Mouse (Mus musculus): ENCODE data around the gene Anxa10.

The Anxa10 gene

GRCm38 (mm10) chr8:62123098-62123497 is at the start of gene Anxa10:
Gene Anxa10, minus strand, starts transcription at chr8:62123150.
- no peak for DNase-seq (ENCODE audit: low read depth in 2 of 2, low spot score in 2 of 2)

- no peak for DNase-seq (ENCODE audit: low read depth in 2 of 2, low spot score in 2 of 2)
Observed at GRCm38 (mm10) chr8:62132662-62133366, 9.9 kb upstream of the Anxa10 start.

- DNase-seq (ENCODE audit: low read depth in 2 of 2, low spot score in 2 of 2), result no peak
Observed at GRCm38 (mm10) chr8:62097213-62097612, 25.7 kb downstream of the Anxa10 start.

- DNase-seq (ENCODE audit: low read depth in 2 of 2, low spot score in 2 of 2), result no peak
Observed at GRCm38 (mm10) chr8:62081804-62082203, 41.1 kb downstream of the Anxa10 start.

GRCm38 (mm10) chr8:62080195-62080802 is 42.7 kb downstream of the Anxa10 start:
- no peak for DNase-seq (ENCODE audit: low read depth in 2 of 2, low spot score in 2 of 2)

- DNase-seq (ENCODE audit: low read depth in 2 of 2, low spot score in 2 of 2), result no peak
Observed at GRCm38 (mm10) chr8:62068305-62068704, 54.6 kb downstream of the Anxa10 start.

- no peak for DNase-seq (ENCODE audit: low read depth in 2 of 2, low spot score in 2 of 2)
Observed at GRCm38 (mm10) chr8:62060357-62060756, 62.6 kb downstream of the Anxa10 start.

GRCm38 (mm10) chr8:62046809-62047208 is 76.1 kb downstream of the Anxa10 start:
- DNase-seq (ENCODE audit: low read depth in 2 of 2, low spot score in 2 of 2), result no peak

GRCm38 (mm10) chr8:62034351-62034750 is 88.6 kb downstream of the Anxa10 start:
- no peak for DNase-seq (ENCODE audit: low read depth in 2 of 2, low spot score in 2 of 2)

- no peak for DNase-seq (ENCODE audit: low read depth in 2 of 2, low spot score in 2 of 2)
Observed at GRCm38 (mm10) chr8:62014582-62014981, 108.4 kb downstream of the Anxa10 start.

- no peak for DNase-seq (ENCODE audit: low read depth in 2 of 2, low spot score in 2 of 2)
Observed at GRCm38 (mm10) chr8:62014166-62014565, 108.8 kb downstream of the Anxa10 start.

Measured in CD8-positive naive resting alpha-beta T cell, adult 2 months (primary cell).